Mouse (Mus musculus) C2C12 (cell line): Measurements from ENCODE around the gene Trp73. TPM values are rescaled to one million over a fixed set of nuclear protein-coding genes. Genes with fewer than 3 reads are reported as not detected.

Experiments used
- H3K27me3 ChIP-seq: one replicate; pipeline ENCODE4 v1.6.1; 2011; ENCODE audit not compliant: control insufficient read depth, insufficient read depth, insufficient read length
- H3K36me3 ChIP-seq: one replicate; pipeline ENCODE4 v1.6.1; 2011; ENCODE audit not compliant: control insufficient read depth, insufficient read depth
- H3K4me3 ChIP-seq: one replicate; pipeline ENCODE4 v1.5.1; 2011; ENCODE audit warnings: mild to moderate bottlenecking, control low read depth; ENCODE audit not compliant: poor library complexity, insufficient read depth, severe bottlenecking
- H3K79me2 ChIP-seq: one replicate; pipeline ENCODE4 v1.6.1; 2011; ENCODE audit not compliant: control insufficient read depth, insufficient read depth
- H3K79me3 ChIP-seq: one replicate; pipeline ENCODE4 v1.6.1; 2011; ENCODE audit warnings: low read depth, control low read depth
- H3ac ChIP-seq: one replicate; pipeline ENCODE3; 2011; ENCODE audit warnings: low read depth; ENCODE audit not compliant: control insufficient read depth, insufficient read length
- CEBPB ChIP-seq: IDR thresholded peaks from one replicate; pipeline ENCODE4 v1.6.1; 2011; ENCODE audit warnings: low read depth, mild to moderate bottlenecking, control low read depth, moderate library complexity
- CTCF ChIP-seq: IDR thresholded peaks from one replicate; pipeline ENCODE4 v1.5.1; 2011; ENCODE audit not compliant: control insufficient read depth, insufficient read depth, insufficient read length
- FOSL1 ChIP-seq: IDR thresholded peaks from one replicate; pipeline ENCODE4 v1.8.0; 2011; ENCODE audit warnings: mild to moderate bottlenecking, low read length; ENCODE audit not compliant: poor library complexity, insufficient read depth, severe bottlenecking
- MAX ChIP-seq: IDR thresholded peaks from one replicate; pipeline ENCODE4 v1.6.1; 2011; ENCODE audit warnings: mild to moderate bottlenecking, control low read depth
- MYOD1 ChIP-seq: IDR thresholded peaks from one replicate; pipeline ENCODE4 v1.6.1; 2011; ENCODE audit warnings: low read depth; ENCODE audit not compliant: control insufficient read depth, insufficient read length
- MYOG ChIP-seq: IDR thresholded peaks from one replicate; pipeline ENCODE4 v1.6.1; 2011; ENCODE audit not compliant: control insufficient read depth, insufficient read length; ENCODE audit errors: extremely low read depth
- USF1 ChIP-seq: IDR thresholded peaks from one replicate; pipeline ENCODE4 v1.6.1; 2011; ENCODE audit warnings: low read depth, mild to moderate bottlenecking, control low read depth, moderate library complexity
- polyA plus RNA-seq: library from polyadenylated mRNA; unstranded; fragments of >200 nt; fragmentation: generic; extraction: Trizol; gene quantifications from one replicate; pipeline ENCODE4 v1.2.1, GENCODE M21; 2012; ENCODE audit warnings: missing spikeins

The Trp73 gene
- polyA plus RNA-seq, 1 experiment = 0.01 TPM

- Histone ChIP-seq H3K36me3 (peaks cover 14% of the 10 kb centered on the region), H3K4me3 (peak overlapping the region; percentile 95), H3K27me3 (no peaks in the 10 kb centered on the region), H3K79me2 (peaks cover 45% of the 10 kb centered on the region), H3ac (peak overlapping the region; percentile 97), H3K79me3 (peaks cover 35% of the 10 kb centered on the region)
- TF ChIP-seq CEBPB (no peak), MYOD1 (peak; percentile 12)
Observed at GRCm38 (mm10) chr4:154010907-154011645, 128.9 kb downstream of the Trp73 start.

GRCm38 (mm10) chr4:154007759-154008158, 132.2 kb downstream of the Trp73 start:
- H3K27me3 ChIP-seq = no peaks in the 10 kb centered on the region
- TF ChIP-seq FOSL1 (no peak), MYOD1 (no peak), CEBPB (no peak), MAX (no peak), CTCF (no peak), MYOG (no peak), USF1 (no peak)
- no peak overlapping the region for H3K4me3 ChIP-seq
- H3ac ChIP-seq = no peak overlapping the region
- H3K36me3 ChIP-seq = no peaks in the 10 kb centered on the region
- H3K79me2 ChIP-seq = peaks cover 12% of the 10 kb centered on the region
- peaks cover 8% of the 10 kb centered on the region for H3K79me3 ChIP-seq

- TF ChIP-seq CEBPB = no peak
- no peaks in the 10 kb centered on the region for H3K36me3 ChIP-seq
- H3K79me3 ChIP-seq = no peaks in the 10 kb centered on the region
- H3ac ChIP-seq = no peak overlapping the region
- H3K4me3 ChIP-seq = no peak overlapping the region
- H3K79me2 ChIP-seq = no peaks in the 10 kb centered on the region
- H3K27me3 ChIP-seq = no peaks in the 10 kb centered on the region
Observed at GRCm38 (mm10) chr4:154006264-154006663, 133.7 kb downstream of the Trp73 start.

Other genes starting within 250 kb of the Trp73 start
- gene A430005L14Rik, start 183.0 kb downstream of the Trp73 start, polyA plus RNA-seq = 39.8 TPM
- 3.2 TPM for gene Dffb, start 165.1 kb downstream of the Trp73 start, polyA plus RNA-seq
- 19.8 TPM for gene Cep104, start 165.0 kb downstream of the Trp73 start, polyA plus RNA-seq
- gene Lrrc47, start 128.5 kb downstream of the Trp73 start, polyA plus RNA-seq = 41.7 TPM
- gene Smim1, start 114.0 kb downstream of the Trp73 start, polyA plus RNA-seq = 2.2 TPM
- not detected for gene Ccdc27, start 97.5 kb downstream of the Trp73 start, polyA plus RNA-seq
- gene Wrap73, start 2.2 kb upstream of the Trp73 start, polyA plus RNA-seq = 21.7 TPM
- gene Tprgl, start 20.5 kb upstream of the Trp73 start, polyA plus RNA-seq = 57.3 TPM
- gene Megf6, start 30.5 kb upstream of the Trp73 start, polyA plus RNA-seq = 0.08 TPM
- not detected for gene Arhgef16, start 161.5 kb upstream of the Trp73 start, polyA plus RNA-seq
- not detected for gene B230104I21Rik, start 195.9 kb upstream of the Trp73 start, polyA plus RNA-seq